Mouse (Mus musculus) kidney, embryonic 15.5 days (tissue): ENCODE measurements around the gene Mvb12a. TPM values are rescaled to one million over a fixed set of nuclear protein-coding genes. Genes with fewer than 3 reads are reported as not detected.
A peak's percentile ranks its signal among the peaks of the same experiment; 100 is the strongest.
"Not testable (repeated sequence)": the region's sequence is repeated elsewhere in the genome, so short reads cannot be mapped to it uniquely, and the experiment has no call there.

Source experiments
- ATAC-seq: fragments of 200-750 bp; cut with Nextera tagmentation; replicated peaks from 2 replicates; pipeline ENCODE4 v1.8.0; 2017; ENCODE audit warnings: moderate TSS enrichment; ENCODE audit not compliant: low FRiP score
- H3K27ac ChIP-seq: fragments of 300-500 bp; sonication (generic); 2 replicates; pipeline ENCODE4 v1.5.1; 2015; ENCODE audit warnings: mild to moderate bottlenecking, inconsistent platforms
- H3K27me3 ChIP-seq: fragments of 300-500 bp; sonication (generic); 2 replicates; pipeline ENCODE4 v1.6.1; 2015; ENCODE audit warnings: inconsistent platforms
- H3K36me3 ChIP-seq: fragments of 300-500 bp; sonication (generic); 2 replicates; pipeline ENCODE4 v1.6.1; 2015; ENCODE audit warnings: inconsistent platforms
- H3K4me1 ChIP-seq: fragments of 300-500 bp; sonication (generic); 2 replicates; pipeline ENCODE4 v1.6.1; 2015; ENCODE audit warnings: inconsistent platforms
- H3K4me2 ChIP-seq: fragments of 300-500 bp; sonication (generic); 2 replicates; pipeline ENCODE4 v1.6.1; 2015; ENCODE audit warnings: moderate library complexity, mild to moderate bottlenecking, inconsistent platforms
- H3K4me3 ChIP-seq: fragments of 300-500 bp; sonication (generic); replicated peaks from 2 replicates; pipeline ENCODE4 v1.5.1; 2015; ENCODE audit warnings: mild to moderate bottlenecking, inconsistent platforms
- H3K9ac ChIP-seq: fragments of 300-500 bp; sonication (generic); 2 replicates; pipeline ENCODE4 v1.6.1; 2015; ENCODE audit warnings: mild to moderate bottlenecking, inconsistent platforms
- H3K9me3 ChIP-seq: fragments of 300-500 bp; sonication (generic); replicated peaks from 2 replicates; pipeline ENCODE4 v1.6.1; 2016; ENCODE audit warnings: inconsistent platforms
- WGBS: fragments of 180-500 bp; shearing (Covaris S2); methylation state at CpG from one replicate; pipeline ENCODE4 v1.1.7; 2015; ENCODE audit warnings: mixed read lengths; 5-methylcytosine and 5-hydroxymethylcytosine counted together
- polyA plus RNA-seq: library from polyadenylated mRNA; unstranded; fragments of >200 nt; fragmentation: Nextera tagmentation; extraction: Ambion mirVana; gene quantifications from 2 replicates; pipeline ENCODE4 v1.2.1, GENCODE M21; 2015

Mvb12a gene
- polyA plus RNA-seq, 1 experiment from 2014 or later: 99.8 TPM

- 79% methylated on average over 11 of the region's 11 CpGs for WGBS
- Histone ChIP-seq H3K4me1 (peaks cover 47% of the 10 kb centered on the region), H3K4me3 (no peak overlapping the region), H3K9me3 (no peaks in the 10 kb centered on the region), H3K9ac (no peak overlapping the region), H3K27me3 (peaks cover 32% of the 10 kb centered on the region), H3K27ac (peak overlapping the region; percentile 84), H3K36me3 (no peaks in the 10 kb centered on the region), H3K4me2 (no peak overlapping the region)
- no peak for ATAC-seq
Measured at GRCm38 (mm10) chr8:71528362-71529073, 14.2 kb upstream of the Mvb12a start.

DNA sequence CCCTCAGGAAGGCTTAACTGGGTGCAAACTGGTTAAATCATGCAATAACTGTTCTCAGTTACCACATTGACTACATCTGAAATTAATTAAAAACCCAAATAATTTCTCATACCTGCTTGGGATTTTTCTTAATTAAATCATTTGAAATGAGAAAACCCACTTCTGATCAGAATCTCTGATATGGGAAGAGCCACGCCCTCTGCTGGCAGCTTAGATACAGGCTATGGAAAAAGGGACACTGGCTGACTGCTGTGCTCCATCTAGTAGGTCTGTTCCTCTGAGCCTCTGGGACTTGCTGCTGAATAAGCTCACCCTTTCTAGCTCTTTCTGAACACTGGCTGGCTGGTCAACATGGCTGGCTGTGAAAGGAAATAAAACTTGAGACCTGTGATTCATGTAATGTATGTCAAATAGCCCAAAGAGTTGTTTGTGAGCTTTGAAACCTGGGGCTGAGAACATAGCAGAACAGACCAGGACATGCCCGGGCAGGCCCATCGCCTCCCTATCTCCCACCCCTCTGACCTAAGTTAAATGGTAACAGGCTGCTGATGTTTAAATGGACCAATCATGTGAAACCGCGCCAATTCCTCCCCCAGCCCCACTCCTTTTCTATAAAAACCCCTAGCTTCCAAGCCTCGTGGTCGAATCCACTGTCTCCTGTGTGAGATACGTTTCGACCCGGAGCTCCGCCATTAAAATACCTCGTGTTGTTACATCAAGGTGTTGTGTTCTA, 11.8 kb upstream of the Mvb12a start:
- WGBS: 54% methylated on average over 6 of the region's 12 CpGs
- Histone ChIP-seq H3K27ac (0 out of 2 replicates have a peak overlapping the region, but pooled peaks have one; percentile 48), H3K27me3 (peaks cover 13% of the 10 kb centered on the region), H3K4me1 (peaks cover 45% of the 10 kb centered on the region)
- H3K9me3 ChIP-seq, H3K4me3 ChIP-seq, H3K9ac ChIP-seq, ATAC-seq, H3K36me3 ChIP-seq, H3K4me2 ChIP-seq: not testable (repeated sequence)

DNA sequence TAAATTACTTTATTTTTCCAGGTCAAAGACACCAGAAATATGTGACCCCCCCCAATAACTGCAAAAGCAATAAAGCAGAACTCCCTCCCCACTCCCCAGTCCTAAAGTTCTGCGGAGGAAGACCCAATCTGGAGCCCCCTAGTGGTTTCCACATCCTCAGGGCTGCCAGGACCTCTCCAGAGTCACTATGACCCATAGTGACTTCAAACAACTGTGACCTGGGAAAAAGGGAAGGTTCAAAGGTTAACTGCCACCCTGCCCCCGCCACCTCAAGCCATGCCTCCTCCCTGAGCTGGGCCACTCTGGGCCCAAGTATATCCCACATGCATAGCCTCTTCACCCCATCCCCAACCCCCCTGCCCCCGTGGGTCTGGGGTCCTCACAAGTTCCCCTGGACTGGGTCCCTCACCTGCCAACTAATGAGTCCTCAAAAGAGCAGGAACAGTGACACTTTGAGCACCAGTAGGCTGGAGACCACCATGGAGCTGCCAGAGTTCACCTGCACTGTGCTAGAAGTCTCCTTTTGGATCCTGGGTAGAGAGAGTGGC, 8.4 kb upstream of the Mvb12a start:
- ATAC-seq: no peak
- WGBS: 40% methylated on average over 3 of the region's 3 CpGs
- Histone ChIP-seq H3K4me1 (peaks cover 44% of the 10 kb centered on the region), H3K27ac (peak overlapping the region; percentile 77; the same call in 1 of the 2 replicates), H3K27me3 (peaks cover 7% of the 10 kb centered on the region; the same call in 1 of the 2 replicates), H3K9ac (no peak overlapping the region), H3K9me3 (no peaks in the 10 kb centered on the region), H3K4me3 (no peak overlapping the region), H3K4me2 (no peak overlapping the region), H3K36me3 (no peaks in the 10 kb centered on the region)

- Histone ChIP-seq H3K36me3 (no peaks in the 10 kb centered on the region), H3K9ac (no peak overlapping the region), H3K4me2 (peak overlapping the region; percentile 65), H3K9me3 (no peaks in the 10 kb centered on the region), H3K27ac (no peak overlapping the region), H3K4me3 (0 out of 2 replicates have a peak overlapping the region, but pooled peaks have one; percentile 55), H3K4me1 (peaks cover 39% of the 10 kb centered on the region), H3K27me3 (peaks cover 7% of the 10 kb centered on the region; the same call in 1 of the 2 replicates)
- 64% methylated on average over 5 of the region's 5 CpGs for whole genome bisulfite sequencing
- ATAC-seq: no peak
Measured at GRCm38 (mm10) chr8:71535663-71536062, 7.1 kb upstream of the Mvb12a start.

- H3K9ac ChIP-seq: peak within 1 kb of the TSS; percentile 59
- peaks cover 7% of the 10 kb centered on the region; the same call in 1 of the 2 replicates for H3K27me3 ChIP-seq
- H3K4me1 ChIP-seq: peaks cover 37% of the 10 kb centered on the region
- WGBS: 2% methylated on average over 37 of the region's 37 CpGs
- peak within 1 kb of the TSS; percentile 65 for H3K4me2 ChIP-seq
- peak; percentile 85 for ATAC-seq
- H3K9me3 ChIP-seq: no peaks in the 10 kb centered on the region
- no peaks in the 10 kb centered on the region for H3K36me3 ChIP-seq
- H3K27ac ChIP-seq: peak within 1 kb of the TSS; percentile 86
- H3K4me3 ChIP-seq: peak within 1 kb of the TSS; percentile 55
Measured at GRCm38 (mm10) chr8:71537028-71537867, 5.5 kb upstream of the Mvb12a start, which contains the start of gene Bst2. Gene Bst2 (minus strand): TSS chr8:71537456.

DNA sequence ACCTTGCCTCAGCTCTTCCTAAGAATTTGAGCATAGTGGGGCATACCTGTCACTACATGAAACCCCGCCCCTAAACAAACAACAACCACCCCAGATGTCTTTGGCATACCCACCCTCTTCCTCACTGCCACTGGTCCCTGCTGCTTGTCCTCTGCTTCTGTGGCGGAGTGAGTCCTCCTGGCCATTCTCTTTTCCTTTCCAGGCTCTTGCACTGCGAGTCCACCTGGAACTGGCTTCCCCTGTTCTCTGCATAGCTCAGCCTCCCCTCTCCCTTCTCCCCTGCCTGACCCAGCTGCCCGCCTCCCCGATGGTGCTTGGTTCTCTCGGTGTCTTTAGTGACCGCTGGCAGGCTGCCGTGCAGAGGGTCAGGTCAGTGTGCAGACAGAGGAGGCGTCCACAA, 1.0 kb downstream of the Mvb12a start:
- WGBS: 84% methylated on average over 9 of the region's 9 CpGs
- H3K4me1 ChIP-seq: peaks cover 13% of the 10 kb centered on the region
- peaks cover 38% of the 10 kb centered on the region for H3K36me3 ChIP-seq
- H3K9me3 ChIP-seq: no peaks in the 10 kb centered on the region
- H3K27me3 ChIP-seq: no peaks in the 10 kb centered on the region
- H3K4me2 ChIP-seq: peak overlapping the region; percentile 87
- H3K27ac ChIP-seq: no peak overlapping the region
- ATAC-seq: no peak
- peak overlapping the region; percentile 91 for H3K4me3 ChIP-seq
- H3K9ac ChIP-seq: peak overlapping the region; percentile 85

GRCm38 (mm10) chr8:71545053-71545452, 2.3 kb downstream of the Mvb12a start:
- Histone ChIP-seq H3K4me2 (no peak overlapping the region), H3K4me1 (peaks cover 13% of the 10 kb centered on the region), H3K36me3 (peaks cover 40% of the 10 kb centered on the region), H3K9me3 (no peaks in the 10 kb centered on the region), H3K9ac (no peak overlapping the region), H3K4me3 (no peak overlapping the region), H3K27me3 (no peaks in the 10 kb centered on the region), H3K27ac (no peak overlapping the region)
- WGBS: 89% methylated on average over 11 of the region's 11 CpGs
- no peak for ATAC-seq

GRCm38 (mm10) chr8:71547590-71547989, 4.9 kb downstream of the Mvb12a start:
- H3K9ac ChIP-seq: no peak overlapping the region
- H3K9me3 ChIP-seq: no peaks in the 10 kb centered on the region
- no peak overlapping the region for H3K4me2 ChIP-seq
- H3K27me3 ChIP-seq: no peaks in the 10 kb centered on the region
- ATAC-seq: no peak
- H3K4me1 ChIP-seq: peaks cover 24% of the 10 kb centered on the region
- WGBS: 86% methylated on average over 7 of the region's 7 CpGs
- no peak overlapping the region for H3K4me3 ChIP-seq
- H3K36me3 ChIP-seq: peaks cover 40% of the 10 kb centered on the region
- H3K27ac ChIP-seq: no peak overlapping the region

DNA sequence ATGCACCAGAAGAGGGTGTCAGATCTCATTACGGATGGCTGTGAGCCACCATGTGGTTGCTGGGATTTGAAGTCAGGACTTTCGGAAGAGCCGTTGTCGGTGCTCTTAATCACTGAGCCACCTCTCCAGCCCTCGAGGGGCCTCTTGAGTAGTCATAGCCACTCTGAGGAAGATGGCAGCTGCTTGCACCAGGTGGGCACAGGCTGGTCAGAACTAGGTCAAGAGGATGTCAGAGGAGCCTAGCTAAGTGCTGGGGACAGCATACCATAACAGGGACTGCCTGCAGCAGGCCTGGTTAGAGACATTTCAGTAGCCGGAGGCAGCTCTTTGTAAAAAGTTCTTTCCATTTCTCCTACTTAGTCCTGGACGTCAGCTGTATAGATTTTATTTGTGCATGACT, 8.0 kb downstream of the Mvb12a start:
- H3K9me3 ChIP-seq: no peaks in the 10 kb centered on the region
- WGBS: 65% methylated on average over 7 of the region's 7 CpGs
- peaks cover 29% of the 10 kb centered on the region for H3K4me1 ChIP-seq
- no peak overlapping the region for H3K9ac ChIP-seq
- peak overlapping the region; percentile 62 for H3K27ac ChIP-seq
- no peak overlapping the region for H3K4me2 ChIP-seq
- no peak overlapping the region for H3K4me3 ChIP-seq
- H3K36me3 ChIP-seq: peaks cover 31% of the 10 kb centered on the region
- no peak for ATAC-seq
- no peaks in the 10 kb centered on the region for H3K27me3 ChIP-seq

GRCm38 (mm10) chr8:71552770-71553169, 10.0 kb downstream of the Mvb12a start:
- Histone ChIP-seq H3K9ac (no peak overlapping the region), H3K9me3 (no peaks in the 10 kb centered on the region), H3K27ac (peak overlapping the region; percentile 87), H3K27me3 (peaks cover 17% of the 10 kb centered on the region), H3K4me3 (no peak overlapping the region), H3K4me1 (peaks cover 29% of the 10 kb centered on the region), H3K36me3 (peaks cover 12% of the 10 kb centered on the region), H3K4me2 (no peak overlapping the region)
- 29% methylated on average over 6 of the region's 6 CpGs for WGBS
- peak; percentile 57 for ATAC-seq

DNA sequence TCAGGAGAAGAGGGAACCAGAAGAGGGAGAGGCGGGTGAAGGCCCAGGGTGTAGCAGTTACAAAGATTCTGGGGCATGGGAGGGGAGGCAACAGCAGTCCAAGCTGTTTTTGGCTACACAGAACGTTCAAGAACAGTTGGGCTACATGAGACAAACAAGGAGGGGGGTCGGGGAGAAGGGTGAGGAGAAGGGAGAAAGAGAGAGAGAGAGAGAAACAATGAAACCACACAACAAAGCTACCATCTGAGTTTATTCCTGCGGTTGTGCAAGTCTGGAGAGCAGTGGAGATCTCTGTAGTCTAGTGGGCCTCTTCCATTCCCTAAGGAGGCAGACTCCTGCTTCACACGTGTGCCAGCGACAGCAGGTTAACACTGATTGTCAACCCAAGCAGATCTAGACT, 11.3 kb downstream of the Mvb12a start:
- H3K27me3 ChIP-seq: peaks cover 29% of the 10 kb centered on the region
- no peak overlapping the region for H3K4me3 ChIP-seq
- ATAC-seq: no peak
- H3K9me3 ChIP-seq: no peaks in the 10 kb centered on the region
- no peak overlapping the region for H3K4me2 ChIP-seq
- 71% methylated on average over 6 of the region's 6 CpGs for WGBS
- peak overlapping the region; percentile 87; the same call in 1 of the 2 replicates for H3K27ac ChIP-seq
- no peak overlapping the region for H3K9ac ChIP-seq
- peaks cover 39% of the 10 kb centered on the region for H3K4me1 ChIP-seq
- no peaks in the 10 kb centered on the region for H3K36me3 ChIP-seq
